Mouse (Mus musculus) stomach, postnatal 0 days (tissue): Measurements from ENCODE around the gene Dlg2.

Experiments
- CTCF ChIP-seq: IDR thresholded peaks from 2 replicates; pipeline ENCODE4 v1.5.1; 2016; ENCODE audit warnings: antibody characterized with exemption, low read depth, mild to moderate bottlenecking, moderate library complexity
- EP300 ChIP-seq: optimal IDR thresholded peaks from 2 replicates; pipeline ENCODE3; 2016; ENCODE audit warnings: antibody characterized with exemption

GRCm38 (mm10) chr7:91877804-91878203 lies 1401.3 kb downstream of the Dlg2 start:
- TF ChIP-seq CTCF (no peak), EP300 (no peak)
